Mouse (Mus musculus): ENCODE results near the gene Clec16a.

DNA sequence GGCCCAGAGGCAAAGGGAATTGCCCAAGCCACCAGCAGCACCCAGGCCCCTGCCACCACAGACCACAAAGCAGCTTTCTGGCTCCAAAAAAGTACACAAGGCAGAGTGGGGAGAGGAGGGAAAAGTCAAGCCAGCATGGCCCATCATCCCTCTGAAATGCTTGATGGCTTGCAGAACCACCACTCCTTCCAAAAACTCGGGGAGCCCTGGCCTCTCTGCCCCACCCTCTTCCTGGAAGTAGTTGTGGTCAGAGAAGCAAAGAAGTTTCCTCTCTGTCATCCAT is 238.0 kb downstream of the Clec16a start:
- TF ChIP-seq CTCF (IDR thresholded peaks at IDR 0.05; ENCODE audit: low read depth) (no peak), EP300 (IDR thresholded peaks at IDR 0.05; ENCODE audit: low read depth) (no peak)

All from liver, embryonic 14.5 days (tissue).